Mouse (Mus musculus) hindbrain, embryonic 14.5 days (tissue): ENCODE data around the gene Gmppb. TPM values are rescaled to one million over a fixed set of nuclear protein-coding genes. Genes with fewer than 3 reads are reported as not detected.

Source experiments
- ATAC-seq: fragments of 200-750 bp; cut with Nextera tagmentation; 2 replicates; pipeline ENCODE4 v1.8.0; 2017; ENCODE audit warnings: moderate number of reproducible peaks, mild to moderate bottlenecking, moderate TSS enrichment, moderate library complexity; ENCODE audit not compliant: low FRiP score
- DNase-seq: peaks from one replicate; pipeline ENCODE4 v3.0.0-alpha.2; 2015; ENCODE audit warnings: low spot score
- H3K27ac ChIP-seq: fragments of 300-500 bp; sonication (generic); 2 replicates; pipeline ENCODE4 v1.5.1; 2014; ENCODE audit warnings: mild to moderate bottlenecking, moderate library complexity
- H3K27me3 ChIP-seq: fragments of 300-500 bp; sonication (generic); 2 replicates; pipeline ENCODE4 v1.6.1; 2014; ENCODE audit warnings: mild to moderate bottlenecking, low read length, mixed read lengths; ENCODE audit not compliant: control insufficient read depth, insufficient read depth
- H3K36me3 ChIP-seq: fragments of 300-500 bp; sonication (generic); replicated peaks from 2 replicates; pipeline ENCODE4 v1.6.1; 2014; ENCODE audit not compliant: control insufficient read depth, insufficient read depth
- H3K4me1 ChIP-seq: fragments of 300-500 bp; sonication (generic); replicated peaks from 2 replicates; pipeline ENCODE4 v1.6.1; 2014; ENCODE audit warnings: antibody characterized with exemption, low read length, mixed read lengths; ENCODE audit not compliant: control insufficient read depth, insufficient read depth
- H3K4me2 ChIP-seq: fragments of 300-500 bp; sonication (generic); replicated peaks from 2 replicates; pipeline ENCODE4 v1.6.1; 2014; ENCODE audit warnings: mild to moderate bottlenecking, moderate library complexity
- H3K4me3 ChIP-seq: fragments of 300-500 bp; sonication (generic); replicated peaks from 2 replicates; pipeline ENCODE4 v1.5.1; 2014; ENCODE audit warnings: mild to moderate bottlenecking, low read length
- H3K9ac ChIP-seq: fragments of 300-500 bp; sonication (generic); 2 replicates; pipeline ENCODE4 v1.6.1; 2014
- H3K9me3 ChIP-seq: fragments of 300-500 bp; sonication (generic); 2 replicates; pipeline ENCODE4 v1.6.1; 2016; ENCODE audit warnings: low read length; ENCODE audit not compliant: control insufficient read depth
- WGBS: fragments of 180-500 bp; shearing (Covaris S2); extraction: QIAGEN DNeasy Blood & Tissue Kit; methylation state at CpG from one replicate; pipeline ENCODE4 v1.1.7; 2014; 5-methylcytosine and 5-hydroxymethylcytosine counted together
- polyA plus RNA-seq: library from polyadenylated mRNA; unstranded; fragments of >200 nt; fragmentation: Nextera tagmentation; extraction: Ambion mirVana; gene quantifications from 2 replicates; pipeline ENCODE4 v1.2.1, GENCODE M21; 2014

The Gmppb gene
- polyA plus RNA-seq, 1 experiment from 2014 or later: 17.7 TPM

GRCm38 (mm10) chr9:108023216-108023615 is 25.8 kb upstream of the Gmppb start:
- Histone ChIP-seq H3K27me3 (no peaks in the 10 kb centered on the region), H3K4me3 (no peak overlapping the region), H3K27ac (no peak overlapping the region), H3K9me3 (no peaks in the 10 kb centered on the region), H3K9ac (no peak overlapping the region), H3K4me1 (no peaks in the 10 kb centered on the region), H3K36me3 (peaks cover 39% of the 10 kb centered on the region), H3K4me2 (no peak overlapping the region)
- ATAC-seq (no peak), DNase-seq (no peak)
- 85% methylated on average over 3 of the region's 3 CpGs for WGBS

- Histone ChIP-seq H3K9me3 (no peaks in the 10 kb centered on the region), H3K27ac (no peak overlapping the region), H3K4me2 (no peak overlapping the region), H3K4me3 (no peak overlapping the region), H3K4me1 (no peaks in the 10 kb centered on the region), H3K36me3 (peaks cover 50% of the 10 kb centered on the region), H3K27me3 (no peaks in the 10 kb centered on the region), H3K9ac (no peak overlapping the region)
- no peak for ATAC-seq
- no peak for DNase-seq
- 94% methylated on average over 3 of the region's 3 CpGs for WGBS
Measured at GRCm38 (mm10) chr9:108026584-108026983, 22.5 kb upstream of the Gmppb start.

GRCm38 (mm10) chr9:108027867-108028266 is 21.2 kb upstream of the Gmppb start:
- Histone ChIP-seq H3K4me1 (no peaks in the 10 kb centered on the region), H3K9me3 (no peaks in the 10 kb centered on the region), H3K9ac (no peak overlapping the region), H3K27ac (no peak overlapping the region), H3K27me3 (no peaks in the 10 kb centered on the region), H3K36me3 (peaks cover 61% of the 10 kb centered on the region), H3K4me3 (no peak overlapping the region), H3K4me2 (no peak overlapping the region)
- ATAC-seq (no peak), DNase-seq (no peak)
- WGBS: 96% methylated on average over 3 of the region's 3 CpGs

GRCm38 (mm10) chr9:108032126-108032525 is 16.9 kb upstream of the Gmppb start:
- ATAC-seq: no peak
- H3K9ac ChIP-seq: no peak overlapping the region
- H3K36me3 ChIP-seq: peaks cover 62% of the 10 kb centered on the region
- H3K4me2 ChIP-seq: no peak overlapping the region
- no peaks in the 10 kb centered on the region for H3K9me3 ChIP-seq
- DNase-seq: no peak
- 95% methylated on average over 5 of the region's 5 CpGs for WGBS
- no peaks in the 10 kb centered on the region for H3K4me1 ChIP-seq
- no peaks in the 10 kb centered on the region for H3K27me3 ChIP-seq
- H3K27ac ChIP-seq: no peak overlapping the region
- no peak overlapping the region for H3K4me3 ChIP-seq

GRCm38 (mm10) chr9:108035331-108036156 is 13.5 kb upstream of the Gmppb start:
- no peak for ATAC-seq
- Histone ChIP-seq H3K9ac (no peak overlapping the region), H3K27me3 (no peaks in the 10 kb centered on the region), H3K4me2 (no peak overlapping the region), H3K36me3 (peaks cover 65% of the 10 kb centered on the region), H3K9me3 (no peaks in the 10 kb centered on the region), H3K27ac (no peak overlapping the region), H3K4me3 (no peak overlapping the region), H3K4me1 (no peaks in the 10 kb centered on the region)
- WGBS: 96% methylated on average over 2 of the region's 2 CpGs
- DNase-seq: no peak

GRCm38 (mm10) chr9:108044751-108045492 is 4.1 kb upstream of the Gmppb start:
- no peak overlapping the region for H3K4me2 ChIP-seq
- no peak overlapping the region for H3K27ac ChIP-seq
- peaks cover 6% of the 10 kb centered on the region for H3K4me1 ChIP-seq
- ATAC-seq (no peak), DNase-seq (no peak)
- no peak overlapping the region for H3K4me3 ChIP-seq
- H3K9ac ChIP-seq: no peak overlapping the region
- H3K36me3 ChIP-seq: peaks cover 64% of the 10 kb centered on the region
- 95% methylated on average over 8 of the region's 8 CpGs for WGBS
- H3K9me3 ChIP-seq: no peaks in the 10 kb centered on the region
- no peaks in the 10 kb centered on the region for H3K27me3 ChIP-seq

GRCm38 (mm10) chr9:108046582-108046981 is 2.5 kb upstream of the Gmppb start:
- no peaks in the 10 kb centered on the region for H3K27me3 ChIP-seq
- H3K4me1 ChIP-seq: peaks cover 8% of the 10 kb centered on the region
- DNase-seq: no peak
- H3K36me3 ChIP-seq: peaks cover 60% of the 10 kb centered on the region
- H3K27ac ChIP-seq: no peak overlapping the region
- H3K9ac ChIP-seq: no peak overlapping the region
- ATAC-seq: no peak
- WGBS: 88% methylated on average over 4 of the region's 4 CpGs
- no peak overlapping the region for H3K4me3 ChIP-seq
- H3K4me2 ChIP-seq: no peak overlapping the region
- no peaks in the 10 kb centered on the region for H3K9me3 ChIP-seq

GRCm38 (mm10) chr9:108047601-108048565 is 1.2 kb upstream of the Gmppb start:
- Histone ChIP-seq H3K27me3 (no peaks in the 10 kb centered on the region), H3K9me3 (no peaks in the 10 kb centered on the region), H3K27ac (peak overlapping the region; percentile 60), H3K4me2 (peak overlapping the region; percentile 80), H3K4me1 (peaks cover 8% of the 10 kb centered on the region), H3K36me3 (peaks cover 52% of the 10 kb centered on the region), H3K4me3 (peak overlapping the region; percentile 57), H3K9ac (peak overlapping the region; percentile 58; the same call in 1 of the 2 replicates)
- WGBS: 54% methylated on average over 17 of the region's 17 CpGs
- ATAC-seq: no peak
- DNase-seq: no peak
